Mouse (Mus musculus) lung, postnatal 0 days (tissue): ENCODE measurements at regions not wholly inside any gene's neighbourhood (a gene's known extent, or its start where the extent isn't known, plus 50 kb on each side); places are given as distances from the start of the nearest gene placed in this dataset.

Experiments used
- CTCF ChIP-seq: IDR thresholded peaks from 2 replicates; pipeline ENCODE4 v1.5.1; 2016; ENCODE audit warnings: antibody characterized with exemption, mild to moderate bottlenecking
- EP300 ChIP-seq: IDR thresholded peaks from 2 replicates; pipeline ENCODE4 v1.6.1; 2016; ENCODE audit warnings: antibody characterized with exemption, mild to moderate bottlenecking, control low read depth

- TF ChIP-seq CTCF (no peak), EP300 (no peak)
Observed at GRCm38 (mm10) chr2:159622141-159622669, 711.8 kb downstream of the Gm826 start.
